Mouse (Mus musculus) ES-E14 (cell line): ENCODE results near the gene Dcun1d2. TPM values are rescaled to one million over a fixed set of nuclear protein-coding genes. Genes with fewer than 3 reads are reported as not detected.

Source experiments
- DNase-seq: peaks from one replicate; pipeline ENCODE4 v3.0.0-alpha.2; 2013; ENCODE audit warnings: low read depth, low spot score
- H3K27ac ChIP-seq: 2 replicates; pipeline ENCODE4 v1.5.1; 2012; ENCODE audit warnings: low read depth, mild to moderate bottlenecking, low read length, moderate library complexity, mixed read lengths; ENCODE audit not compliant: poor library complexity, insufficient read depth, severe bottlenecking
- H3K36me3 ChIP-seq: 2 replicates; pipeline ENCODE4 v1.6.1; 2012; ENCODE audit warnings: mild to moderate bottlenecking, low read length, moderate library complexity, mixed read lengths; ENCODE audit not compliant: control insufficient read depth, poor library complexity, insufficient read depth, severe bottlenecking
- H3K4me1 ChIP-seq, 2 experiments: fragments of 150-350 bp in 1 of 2; sonication (generic) in 1 of 2; 2 replicates each; pipeline ENCODE4 v1.6.1; 2012; ENCODE audit warnings: low read length in 2 of 2, mild to moderate bottlenecking in 1 of 2, mixed read lengths in 1 of 2; ENCODE audit not compliant: control insufficient read depth in 2 of 2, insufficient read depth in 2 of 2, poor library complexity in 1 of 2
- H3K4me3 ChIP-seq, 2 experiments: fragments of 150-350 bp in 1 of 2; sonication (generic) in 1 of 2; 2 replicates each; pipeline ENCODE4 v1.5.1; 2012; ENCODE audit warnings: low read length in 2 of 2, low read depth in 1 of 2, mild to moderate bottlenecking in 1 of 2, mixed read lengths in 1 of 2; ENCODE audit not compliant: insufficient read depth in 1 of 2, poor library complexity in 1 of 2, severe bottlenecking in 1 of 2
- H3K9ac ChIP-seq: 2 replicates; pipeline ENCODE4 v1.6.1; 2012; ENCODE audit warnings: low read depth, mild to moderate bottlenecking, low read length, mixed read lengths; ENCODE audit not compliant: poor library complexity, insufficient read depth, severe bottlenecking
- H3K9me3 ChIP-seq: fragments of 150-350 bp; sonication (generic); 2 replicates; pipeline ENCODE4 v1.6.1; 2012; ENCODE audit warnings: low read depth, mild to moderate bottlenecking, low read length; ENCODE audit not compliant: control insufficient read depth, insufficient read depth
- CHD2 ChIP-seq: IDR thresholded peaks from 2 replicates; pipeline ENCODE4 v1.6.1; 2014; ENCODE audit warnings: mild to moderate bottlenecking, low read depth, low read length, inconsistent platforms
- HCFC1 ChIP-seq: IDR thresholded peaks from 2 replicates; pipeline ENCODE4 v1.6.1; 2012; ENCODE audit warnings: low read length, inconsistent platforms, borderline replicate concordance; ENCODE audit not compliant: insufficient read depth
- MAFK ChIP-seq: IDR thresholded peaks from 2 replicates; pipeline ENCODE4 v1.6.1; 2014; ENCODE audit warnings: mild to moderate bottlenecking, low read depth, low read length, inconsistent platforms; ENCODE audit not compliant: insufficient read depth
- ZC3H11A ChIP-seq: IDR thresholded peaks from 2 replicates; pipeline ENCODE4 v1.6.1; 2012; ENCODE audit warnings: low read depth, mild to moderate bottlenecking, inconsistent platforms, low read length, borderline replicate concordance
- ZNF384 ChIP-seq: IDR thresholded peaks from 2 replicates; pipeline ENCODE4 v1.6.1; 2012; ENCODE audit warnings: low read depth, low read length, inconsistent platforms
- in situ Hi-C, 2 experiments: fragments of 600-800 bp; cut with MboI; formaldehyde crosslinking; loops; one replicate each; pipeline ENCODE4 v1.15.1; 2025; ENCODE audit warnings: low sequenced_read_pairs in 2 of 2, inconsistent platforms in 1 of 2; ENCODE audit not compliant: unreplicated experiment in 2 of 2
- total RNA-seq: library from RNA; depleted of rRNA; stranded (reverse); fragments of 300-350 nt; gene quantifications from 2 replicates; pipeline ENCODE4 v1.2.3, GENCODE M21; 2012

The Dcun1d2 gene
- total RNA-seq, 1 experiment, result 12.3 TPM

DNA sequence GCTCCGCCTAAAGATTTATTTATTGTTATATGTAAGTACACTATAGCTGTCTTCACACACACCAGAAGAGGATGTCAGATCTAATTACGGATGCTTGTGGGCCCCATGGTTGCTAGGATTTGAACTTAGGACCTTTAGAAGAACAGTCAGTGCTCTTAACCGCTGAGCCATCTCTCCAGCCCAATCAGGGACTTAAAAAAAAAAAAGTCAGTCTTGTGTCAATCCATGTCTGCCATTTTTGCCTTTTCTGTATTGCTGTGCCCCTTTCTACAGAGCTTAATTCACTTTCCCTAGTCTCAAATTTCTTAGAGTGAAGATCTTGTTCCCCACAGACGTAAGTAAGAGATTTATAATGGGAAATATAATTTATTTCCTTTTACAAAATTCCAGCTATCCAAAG lies 69.5 kb downstream of the Dcun1d2 start:
- in situ Hi-C loops, result no loop called here
- H3K27ac ChIP-seq, result no peak overlapping the region
- no peaks in the 10 kb centered on the region for H3K36me3 ChIP-seq
- H3K4me1 ChIP-seq, result peaks cover 0 to 15% of the 10 kb centered on the region in 2 experiments; a peak in 1 of 4 replicates
- TF ChIP-seq MAFK, result no peak
- no peak for TF ChIP-seq HCFC1
- TF ChIP-seq ZC3H11A, result no peak
- TF ChIP-seq ZNF384, result no peak
- TF ChIP-seq CHD2, result no peak
- DNase-seq, result no peak
- no peaks in the 10 kb centered on the region for H3K9me3 ChIP-seq
- no peak overlapping the region for H3K4me3 ChIP-seq
- H3K9ac ChIP-seq, result no peak overlapping the region

DNA sequence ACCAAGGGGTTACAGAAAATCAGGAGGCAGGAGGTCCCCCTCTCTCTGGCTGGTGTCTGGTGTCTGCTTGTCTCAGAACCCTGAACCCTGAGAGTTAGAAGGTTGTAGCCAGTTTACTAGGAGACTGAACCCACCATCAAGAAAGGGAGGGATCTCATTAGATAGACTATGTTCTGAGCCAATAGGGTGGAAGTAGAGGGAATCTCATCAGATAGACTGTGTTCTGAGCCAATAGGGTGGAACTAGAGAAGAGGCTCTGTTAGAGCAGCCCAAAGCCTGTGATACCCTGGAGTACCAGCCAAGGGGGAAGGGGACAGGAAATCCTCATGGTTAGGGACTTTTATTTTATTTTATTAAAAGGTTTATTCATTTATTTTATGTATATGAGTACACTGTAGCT lies 69.9 kb downstream of the Dcun1d2 start:
- Histone ChIP-seq H3K4me1 (peaks cover 4 to 20% of the 10 kb centered on the region in 2 experiments; a peak in 3 of 4 replicates), H3K27ac (no peak overlapping the region), H3K9ac (no peak overlapping the region), H3K36me3 (no peaks in the 10 kb centered on the region), H3K4me3 (no peak overlapping the region), H3K9me3 (no peaks in the 10 kb centered on the region)
- TF ChIP-seq MAFK (no peak), ZC3H11A (no peak), ZNF384 (no peak), HCFC1 (no peak), CHD2 (no peak)
- in situ Hi-C loops, result no loop called here
- DNase-seq, result no peak

DNA sequence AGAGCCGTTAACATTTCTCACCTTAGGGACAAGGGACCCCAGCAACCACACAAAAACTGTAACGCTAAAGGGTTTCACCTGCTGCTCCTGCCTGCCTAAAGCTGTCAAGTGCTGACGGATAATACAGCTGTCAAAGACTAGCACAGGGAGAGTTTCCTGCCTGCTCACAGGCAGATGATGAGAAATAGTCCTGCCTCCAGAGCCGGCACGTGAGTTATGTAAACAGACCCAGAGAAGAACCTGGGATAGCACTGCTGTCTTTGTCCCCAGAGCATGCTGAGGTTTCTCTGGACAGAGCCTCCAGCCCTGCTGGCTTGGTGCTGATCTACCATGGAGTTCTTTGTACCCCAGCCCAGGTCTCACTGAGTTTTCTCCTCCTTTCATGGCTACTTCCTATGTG lies 70.8 kb downstream of the Dcun1d2 start:
- no peak for DNase-seq
- Histone ChIP-seq H3K4me3 (no peak overlapping the region), H3K36me3 (no peaks in the 10 kb centered on the region), H3K9ac (no peak overlapping the region), H3K9me3 (no peaks in the 10 kb centered on the region), H3K27ac (no peak overlapping the region), H3K4me1 (peaks cover 4 to 21% of the 10 kb centered on the region in 2 experiments; a peak in 3 of 4 replicates)
- in situ Hi-C loops, result no loop called here
- TF ChIP-seq ZC3H11A (no peak), CHD2 (no peak), HCFC1 (no peak), ZNF384 (no peak), MAFK (no peak)

DNA sequence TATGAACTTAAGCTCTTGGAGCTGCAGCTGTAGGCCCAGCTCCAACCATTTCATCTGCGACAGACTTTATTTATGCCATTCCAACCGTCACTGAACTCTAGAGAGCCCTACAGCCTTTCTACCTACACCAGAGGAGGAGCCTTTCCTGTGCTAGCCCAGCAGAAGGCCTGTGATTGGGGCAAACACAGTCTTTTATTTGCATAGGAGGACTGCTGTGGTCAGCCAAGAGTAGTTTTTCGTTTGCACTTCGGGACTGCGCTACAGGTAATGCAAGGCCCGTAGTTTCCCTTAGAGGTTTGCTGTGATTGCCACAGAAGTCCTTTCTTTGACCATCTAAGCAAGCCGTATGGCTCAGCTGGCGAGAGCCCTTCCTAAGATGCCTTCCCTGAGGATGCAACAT lies 71.5 kb downstream of the Dcun1d2 start:
- TF ChIP-seq ZNF384 (no peak), MAFK (no peak), CHD2 (no peak), ZC3H11A (no peak), HCFC1 (no peak)
- in situ Hi-C loops, result no loop called here
- no peak overlapping the region for H3K4me3 ChIP-seq
- H3K4me1 ChIP-seq, result peaks cover 4 to 21% of the 10 kb centered on the region in 2 experiments; a peak in 3 of 4 replicates
- no peak overlapping the region for H3K27ac ChIP-seq
- no peak for DNase-seq
- H3K9me3 ChIP-seq, result no peaks in the 10 kb centered on the region
- no peak overlapping the region for H3K9ac ChIP-seq
- no peaks in the 10 kb centered on the region for H3K36me3 ChIP-seq
